Mouse (Mus musculus): ENCODE measurements at regions not wholly inside any gene's neighbourhood (a gene's known extent, or its start where the extent isn't known, plus 50 kb on each side); places are given as distances from the start of the nearest gene placed in this dataset.

- TF ChIP-seq EP300 (optimal IDR thresholded peaks at IDR 0.05) = no peak
- TF ChIP-seq CTCF (IDR thresholded peaks at IDR 0.05; ENCODE audit: low read depth) = no peak
These were observed 250.8 kb upstream of the Gadl1 start for GRCm38 (mm10) chr9:115658477-115658876.

Measured in stomach, postnatal 0 days (tissue).